Mouse (Mus musculus) left cerebral cortex, postnatal 10 days (tissue): Measurements from ENCODE around the gene Ubr1. TPM values are rescaled to one million over a fixed set of nuclear protein-coding genes. Genes with fewer than 3 reads are reported as not detected.

Source experiments
- DNase-seq, 2 experiments: peaks; one replicate each; pipeline ENCODE4 v3.0.0; 2021 to 2022; ENCODE audit warnings: low spot score in 2 of 2, mixed read lengths in 1 of 2; ENCODE audit errors: extremely low spot score in 1 of 2
- intact Hi-C: fragments of 180-260 bp; cut with DNase I; formaldehyde crosslinking; loops from one replicate; pipeline ENCODE4 v1.15.1; 2025
- total RNA-seq, 2 experiments: library from RNA; stranded (reverse); gene quantifications; 2 replicates each; pipeline ENCODE4 v1.2.3; 2021

Ubr1 gene
- total RNA-seq, 2 experiments from 2014 or later: 40.9 to 42.3 TPM

DNA sequence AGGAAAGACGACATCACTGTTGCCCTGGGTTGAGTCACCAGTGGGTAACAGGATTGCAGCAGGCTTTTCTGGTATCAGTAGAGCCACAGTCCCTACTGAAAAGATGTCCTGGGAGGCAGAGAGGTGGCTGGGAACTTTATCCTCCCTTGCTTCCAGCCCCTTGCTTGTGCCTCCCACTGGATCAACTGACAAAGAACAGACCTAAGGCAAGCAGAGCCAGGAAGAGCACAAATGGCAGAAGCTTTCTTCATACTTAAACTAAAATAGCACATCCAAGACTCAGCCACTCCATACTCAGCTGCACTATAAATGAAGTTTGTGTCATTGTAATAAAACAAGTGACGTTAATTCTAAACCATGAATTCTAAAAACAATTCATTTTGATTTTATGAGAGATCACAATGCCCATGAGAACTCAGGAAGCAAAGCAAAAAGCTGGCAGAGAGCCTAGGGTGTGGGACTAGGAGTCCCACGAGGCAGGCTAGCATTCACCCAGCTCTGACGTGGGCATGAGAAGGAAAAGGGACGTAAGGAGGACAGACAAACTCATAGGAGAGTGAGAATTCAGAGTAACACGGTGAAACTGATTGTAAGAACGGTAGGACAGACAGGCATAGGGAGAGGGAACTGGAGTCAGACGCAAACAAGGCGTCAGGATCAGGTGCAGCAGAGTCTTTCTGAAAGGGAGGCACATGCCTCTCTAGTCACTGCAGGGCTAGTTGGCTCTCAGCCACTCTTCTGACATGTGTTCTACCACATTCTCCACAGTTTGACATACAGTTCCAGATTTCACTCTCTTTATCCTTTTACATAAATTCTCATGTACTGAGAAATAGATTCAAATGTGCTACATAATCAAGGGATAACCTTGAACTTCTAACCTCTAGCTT, 98.8 kb downstream of the Ubr1 start:
- intact Hi-C loops: no loop called here
- peak in 1 of 2 experiments; percentile 46 for DNase-seq

DNA sequence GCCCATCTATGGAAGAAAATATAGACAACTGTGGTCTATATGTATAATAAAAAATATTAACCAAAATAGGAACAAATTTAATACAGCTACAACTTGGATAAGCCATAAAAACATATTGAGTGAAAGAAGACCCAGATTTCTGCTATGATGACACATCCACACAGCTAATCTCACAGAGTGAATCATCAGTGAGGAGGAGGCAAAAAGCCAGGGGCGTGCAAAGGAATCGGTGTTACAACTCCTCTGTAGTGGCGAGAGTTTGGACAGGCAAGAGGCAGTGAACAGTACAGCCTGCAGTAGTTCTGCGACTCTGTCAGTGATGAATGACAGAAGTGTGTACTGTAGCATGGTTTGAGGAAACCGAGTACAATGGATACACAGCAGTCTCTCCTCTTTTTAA, 103.2 kb downstream of the Ubr1 start:
- intact Hi-C loops: loop anchor here (10.0 kb wide), 1 partner anchor 113 kb away; no protein-coding TSS in a partner anchor
- DNase-seq: no peak

DNA sequence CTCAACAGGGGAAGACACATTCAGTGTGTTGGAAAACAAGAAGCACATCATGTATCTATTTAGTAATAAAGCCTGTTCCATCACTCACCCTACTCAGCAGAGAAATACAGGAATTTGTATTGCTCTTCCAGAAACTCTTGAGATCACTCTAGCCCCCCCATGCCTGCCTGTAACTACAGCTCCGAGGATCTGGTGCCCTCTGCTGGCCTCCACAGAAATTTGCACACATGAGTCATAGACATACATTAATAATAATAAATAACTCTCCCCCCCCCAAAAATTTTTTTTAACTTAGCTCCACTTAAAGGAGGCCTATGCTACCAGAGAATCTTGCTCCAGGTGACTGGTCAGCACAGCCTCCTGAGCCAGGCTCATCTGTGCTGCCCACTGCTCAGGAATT, 104.0 kb downstream of the Ubr1 start:
- intact Hi-C loops: loop anchor here (10.0 kb wide), 1 partner anchor 112 kb away; no protein-coding TSS in a partner anchor
- DNase-seq: peak in 1 of 2 experiments; percentile 46

DNA sequence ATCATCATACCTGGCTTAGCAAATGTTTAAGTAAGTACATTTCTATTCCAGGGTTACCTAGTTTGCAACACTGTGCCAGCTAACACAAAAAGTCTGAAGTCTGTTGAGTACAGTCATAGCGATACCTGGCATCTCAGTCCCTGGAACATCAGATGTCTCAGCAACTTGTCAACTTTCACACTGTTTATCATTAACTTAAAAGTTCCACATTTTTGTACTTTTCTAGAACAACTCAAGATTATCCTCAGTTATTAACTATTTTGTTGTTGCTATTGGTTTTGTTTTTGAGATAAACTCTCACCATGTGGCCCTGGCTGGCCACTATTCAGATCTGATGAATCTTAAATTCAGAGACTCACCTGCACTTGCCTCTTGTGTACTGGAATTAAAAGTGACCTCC, 107.1 kb downstream of the Ubr1 start:
- no peak for DNase-seq
- intact Hi-C loops: loop anchor here (10.0 kb wide), 1 partner anchor 109 kb away; no protein-coding TSS in a partner anchor

DNA sequence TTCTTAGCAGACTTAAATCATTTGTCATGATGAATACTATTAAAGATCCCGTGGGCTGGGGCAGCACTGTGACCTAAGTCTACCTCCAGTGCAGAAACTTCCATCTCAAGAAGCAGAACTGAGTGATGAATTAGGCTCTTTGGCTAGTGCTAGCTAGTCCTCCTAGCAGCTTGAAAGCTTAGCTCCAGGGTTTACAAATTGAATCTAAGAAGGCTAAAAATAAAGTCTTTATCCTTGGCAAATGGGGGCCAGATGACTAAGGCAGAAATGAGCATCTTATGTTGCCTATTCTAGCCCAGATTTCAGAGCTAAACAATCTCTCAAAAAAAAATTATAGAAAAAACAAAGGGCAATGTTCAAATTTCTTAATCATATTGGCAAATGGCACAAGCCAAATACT, 109.8 kb downstream of the Ubr1 start:
- DNase-seq: no peak
- intact Hi-C loops: loop anchor here (10.0 kb wide), 1 partner anchor 106 kb away; no protein-coding TSS in a partner anchor

DNA sequence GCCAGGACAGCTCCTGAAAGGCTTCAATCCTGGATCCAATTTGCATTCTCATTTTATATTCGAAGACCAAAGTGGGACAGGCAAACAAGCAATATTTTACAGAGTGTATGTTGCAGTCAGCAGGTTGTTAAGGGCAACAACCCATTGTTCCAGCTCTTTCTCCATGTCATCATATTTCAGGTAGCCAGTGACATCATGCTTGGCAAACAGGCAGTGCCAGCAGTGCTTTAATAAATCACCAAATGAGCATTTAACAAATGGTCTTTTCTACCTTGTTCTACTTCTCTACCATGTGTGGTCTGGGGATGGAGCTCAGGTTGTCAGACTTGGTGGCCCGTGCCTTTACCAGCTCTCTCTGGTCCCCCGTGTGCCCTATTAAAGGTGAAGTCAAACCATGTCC, 112.4 kb downstream of the Ubr1 start:
- no peak for DNase-seq
- intact Hi-C loops: no loop called here

DNA sequence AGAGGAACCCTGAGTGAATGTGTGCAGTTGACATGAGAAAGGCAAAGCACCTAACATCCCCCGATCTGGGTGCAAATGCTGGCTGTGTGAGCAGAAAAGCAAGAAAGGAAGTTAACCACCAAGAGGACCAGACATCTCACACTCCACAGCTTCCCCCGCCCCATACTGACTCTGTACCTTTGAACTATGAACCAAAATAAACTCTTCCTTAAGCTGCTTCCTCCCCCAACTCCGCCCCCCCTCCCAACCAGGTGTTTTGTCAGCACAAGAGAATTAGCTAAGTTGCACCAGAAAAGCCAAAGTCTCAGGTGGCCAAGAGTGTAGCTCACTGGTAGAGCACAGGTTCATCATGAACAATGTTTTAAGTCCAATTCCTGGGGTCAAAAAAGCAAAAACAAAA, 117.4 kb downstream of the Ubr1 start:
- no peak for DNase-seq
- intact Hi-C loops: no loop called here

DNA sequence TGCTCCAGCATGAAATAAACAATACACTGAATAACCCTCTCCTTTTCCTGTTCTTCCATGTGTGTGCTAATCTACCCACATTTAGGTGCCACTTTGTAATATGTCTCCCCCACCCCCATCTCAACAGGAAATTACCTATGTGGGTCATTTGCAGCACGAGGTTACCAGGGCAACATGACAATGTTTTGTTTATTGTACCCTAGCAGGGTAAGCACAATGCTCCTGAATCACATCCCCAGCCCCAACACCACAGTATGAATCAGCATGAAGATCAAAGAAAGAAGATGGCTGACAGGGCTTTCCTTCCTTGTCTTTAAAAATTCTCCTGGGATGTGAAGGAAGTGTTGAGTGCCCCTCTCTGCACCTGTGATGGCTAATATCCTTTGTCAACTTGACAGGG, 117.9 kb downstream of the Ubr1 start:
- DNase-seq: no peak
- intact Hi-C loops: no loop called here

DNA sequence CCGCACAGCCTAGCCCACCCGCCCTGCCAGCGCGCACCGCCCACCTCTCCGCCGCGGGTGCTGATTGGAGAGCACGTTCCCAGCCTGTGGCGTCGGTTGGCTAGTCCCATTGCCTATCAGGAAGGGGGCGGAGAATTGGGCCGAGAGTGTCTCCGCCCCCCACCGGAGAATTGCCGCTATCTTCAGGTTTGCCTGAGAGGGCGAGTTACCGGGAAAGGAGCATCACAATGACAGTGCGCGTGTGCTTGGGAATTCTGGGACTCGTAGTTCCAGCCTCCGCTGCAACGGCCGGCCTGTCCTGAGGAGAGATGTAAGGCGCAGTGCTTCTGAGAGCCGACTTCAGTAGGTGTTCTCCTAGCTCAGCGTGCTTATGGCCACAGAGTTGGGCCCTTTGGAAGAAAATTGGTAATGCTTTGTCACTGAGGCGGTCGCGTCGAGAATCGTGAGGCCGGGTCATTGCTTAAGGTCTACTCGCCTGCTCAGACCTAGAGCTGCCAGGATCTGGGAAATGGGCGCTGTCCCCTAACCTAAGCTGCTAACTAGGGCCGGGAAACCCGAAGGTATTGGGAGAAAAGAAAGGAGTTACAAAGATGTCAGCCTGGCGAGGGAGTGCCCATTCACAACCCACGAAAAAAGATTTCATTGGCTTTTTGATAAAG, 120.0 kb downstream of the Ubr1 start, which contains the start of gene Ttbk2:
Gene Ttbk2, minus strand, starts transcription at position 181 of the 659 bp plus-strand sequence.
- intact Hi-C loops: loop anchor here (1.0 kb wide), 1 partner anchor 120 kb away; no protein-coding TSS in a partner anchor
- DNase-seq: peak; percentile 98

DNA sequence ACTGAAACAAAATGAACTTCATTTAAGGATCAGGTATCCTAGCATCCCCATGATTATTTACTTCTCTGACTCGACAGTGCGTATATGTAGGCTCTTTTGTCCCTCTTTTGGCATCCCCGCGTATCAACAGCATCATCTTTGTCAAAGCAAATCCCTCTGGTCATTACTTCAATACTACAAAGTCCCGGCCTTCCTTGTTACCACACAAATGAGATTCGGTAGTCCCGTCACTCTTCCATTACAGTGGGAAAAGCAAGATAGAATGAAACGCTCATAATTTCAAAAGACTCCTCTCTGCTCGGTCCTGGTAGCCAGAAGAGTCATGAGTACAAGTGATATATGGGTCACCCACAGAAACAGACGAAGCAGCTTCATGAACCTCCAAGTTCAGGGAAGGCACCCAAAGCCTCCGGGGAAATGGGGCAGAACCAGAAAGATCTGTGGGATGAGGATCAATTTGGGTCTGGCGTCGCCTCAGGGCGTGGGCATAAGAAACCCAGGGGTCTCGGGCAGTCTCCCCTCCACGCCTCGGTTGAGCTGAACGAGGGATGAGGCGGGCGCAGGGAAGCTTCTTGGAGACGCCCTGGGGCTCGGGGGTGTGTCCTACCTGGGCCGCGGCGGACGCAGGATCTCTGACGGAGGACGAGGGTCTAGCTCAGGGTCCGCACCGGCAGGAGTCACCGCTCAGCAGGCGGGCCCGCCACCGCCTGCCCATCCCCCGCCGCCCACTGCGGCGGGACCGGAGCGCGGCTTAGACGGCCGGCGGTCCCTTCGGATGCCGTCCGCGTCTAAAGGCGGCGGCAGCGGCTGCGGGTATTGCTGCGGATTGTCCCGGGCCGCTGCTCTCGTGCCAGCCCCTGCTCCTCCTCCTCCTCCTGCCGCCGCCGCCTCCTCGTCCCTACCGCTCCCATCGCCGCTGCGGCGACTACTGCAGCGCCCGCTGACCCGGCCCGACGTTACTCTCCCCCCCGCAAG, 120.8 kb downstream of the Ubr1 start, which contains the start of gene Cdan1:
Gene Cdan1, minus strand, starts transcription at position 680 of the 975 bp plus-strand sequence.
- DNase-seq: peak in 1 of 2 experiments; percentile 73
- intact Hi-C loops: loop anchor here (1.0 kb wide), 1 partner anchor 119 kb away; no protein-coding TSS in a partner anchor

DNA sequence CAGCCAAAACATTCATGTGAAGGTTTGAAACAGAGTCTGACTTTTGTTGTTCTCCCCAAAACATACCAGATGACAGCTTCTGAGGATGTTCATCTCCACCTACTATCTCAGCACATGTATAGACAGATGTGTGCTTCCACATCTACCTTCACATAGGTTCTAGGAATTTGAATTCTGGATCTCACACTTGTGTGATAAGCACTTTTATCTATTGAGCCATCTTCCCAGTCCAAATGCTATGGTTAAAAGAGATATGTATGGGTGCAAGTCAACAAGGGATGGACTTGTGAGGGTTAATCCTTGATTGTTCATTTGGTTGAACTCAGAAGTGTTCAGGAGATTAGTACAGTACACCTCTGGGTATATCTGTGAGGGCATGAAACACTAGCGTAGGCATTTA, 125.2 kb downstream of the Ubr1 start:
- intact Hi-C loops: no loop called here

DNA sequence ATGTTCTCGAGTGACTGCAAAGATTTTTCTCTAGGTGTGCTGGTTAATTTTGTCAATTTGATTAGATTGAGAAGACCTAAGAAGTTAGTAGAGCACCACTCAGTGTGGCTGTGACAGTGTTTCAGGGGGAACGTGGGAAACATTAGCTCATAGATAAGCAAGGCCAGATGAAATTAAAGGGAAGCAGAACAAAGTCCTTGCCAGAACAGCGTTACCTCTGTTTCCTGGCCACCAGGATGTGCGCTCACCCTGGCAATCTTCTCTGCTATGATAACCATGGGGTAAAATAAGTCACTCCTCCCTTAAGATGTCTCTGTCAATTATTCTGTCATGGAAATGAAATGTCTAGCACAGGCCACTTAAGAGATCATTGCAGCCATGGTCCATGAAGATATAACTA, 126.5 kb downstream of the Ubr1 start:
- DNase-seq: no peak

More for the DNA sequence above, 125.2 kb downstream of the Ubr1 start:
- no peak for DNase-seq

DNA sequence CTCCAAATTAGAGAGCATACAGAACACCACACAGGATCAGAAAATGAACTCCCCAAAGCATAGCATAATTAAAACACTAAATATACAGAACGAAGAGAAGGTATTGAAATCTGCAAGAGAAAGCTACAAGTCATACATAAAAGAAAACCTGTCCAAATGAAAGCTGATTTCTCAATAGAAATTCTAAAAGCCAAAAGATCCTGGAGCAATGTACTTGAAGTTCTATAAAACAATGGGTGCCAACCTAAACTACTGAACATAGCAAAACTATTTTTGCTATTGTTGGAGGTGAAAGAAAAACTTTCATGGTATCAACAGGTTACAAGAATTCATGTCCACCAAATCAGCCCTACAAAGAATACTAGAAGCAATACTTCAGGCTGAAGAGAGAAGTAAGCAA, 129.3 kb downstream of the Ubr1 start:
- intact Hi-C loops: no loop called here
- DNase-seq: no peak

More for the DNA sequence above, 126.5 kb downstream of the Ubr1 start:
- intact Hi-C loops: no loop called here

DNA sequence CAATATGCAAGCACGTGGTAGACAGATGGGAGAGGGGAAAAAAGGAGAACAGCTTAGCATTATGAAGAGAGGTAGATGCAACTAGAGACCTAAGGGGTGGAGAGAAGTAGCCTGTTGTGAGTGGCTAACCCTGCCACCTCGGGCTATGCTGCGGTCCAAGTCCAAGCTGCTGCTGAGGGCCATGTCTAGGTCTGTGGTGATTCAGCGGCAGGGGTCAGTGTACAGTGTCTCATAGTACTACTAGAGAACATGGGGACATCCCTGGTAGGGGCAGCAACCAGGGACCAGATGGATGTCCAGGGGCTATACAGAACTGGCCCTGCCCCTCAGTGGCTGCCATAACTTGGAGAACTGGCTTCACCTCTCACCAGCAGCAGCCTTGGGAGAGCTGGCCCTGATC, 135.3 kb downstream of the Ubr1 start:
- DNase-seq: no peak
- intact Hi-C loops: no loop called here

DNA sequence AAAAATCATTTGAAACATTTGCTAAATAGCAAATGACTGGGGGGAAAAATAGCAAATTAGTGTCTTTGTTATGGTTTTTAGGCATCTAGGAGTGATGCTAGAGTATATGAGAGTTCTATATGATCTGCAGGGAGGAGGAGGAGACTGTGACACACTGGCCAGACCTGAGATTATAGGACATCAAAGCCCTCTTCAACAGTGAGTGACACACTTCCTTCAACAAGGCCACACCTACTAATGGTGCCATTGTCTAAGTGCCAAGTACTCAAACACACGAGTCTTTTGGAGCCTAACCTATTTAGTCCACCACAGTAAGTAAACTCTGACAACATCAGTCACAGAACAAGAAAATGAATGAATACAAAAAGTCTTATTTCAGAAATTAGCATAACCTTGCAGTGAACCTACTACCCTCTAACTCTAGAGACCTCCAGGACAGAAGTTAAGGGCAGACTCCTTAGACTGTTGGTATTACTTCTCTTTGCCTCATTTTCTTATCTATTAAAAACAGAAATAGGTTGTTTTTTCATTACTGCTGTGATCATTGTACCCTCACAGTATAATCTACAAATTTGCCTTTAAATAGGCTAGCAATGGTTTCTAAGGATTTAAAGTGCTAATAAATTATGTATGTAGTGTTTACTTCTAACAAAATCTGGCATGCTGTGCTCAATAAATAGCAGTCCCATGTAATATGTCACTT, 143.4 kb downstream of the Ubr1 start:
- no peak for DNase-seq
- intact Hi-C loops: no loop called here
